Mouse (Mus musculus): ENCODE data around the gene Glod4.
"Not testable (repeated sequence)": the region's sequence is repeated elsewhere in the genome, so short reads cannot be mapped to it uniquely, and the experiment has no call there.

The Glod4 gene

DNA sequence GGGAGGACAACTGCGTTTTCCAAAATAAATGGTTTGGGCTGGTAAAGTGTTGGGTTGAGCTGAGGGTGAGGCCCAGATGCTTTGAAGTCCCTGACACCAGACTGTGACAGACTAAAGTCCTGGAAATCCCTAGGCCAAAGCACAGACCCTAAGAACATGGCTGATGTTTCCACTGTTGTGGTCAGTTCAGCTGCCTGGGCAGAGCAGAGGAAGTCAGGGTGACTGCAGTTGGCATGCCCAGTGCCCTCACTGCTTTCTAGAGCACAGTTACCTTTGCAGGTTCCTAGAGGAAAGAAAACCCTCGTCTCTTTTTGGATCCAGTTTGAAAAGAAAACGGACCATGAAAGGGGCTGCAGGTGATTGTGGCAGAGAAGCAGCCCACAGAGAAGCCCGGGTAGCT is 13.9 kb upstream of the Glod4 start:
- DNase-seq (ENCODE audit: low read depth), result no peak

DNA sequence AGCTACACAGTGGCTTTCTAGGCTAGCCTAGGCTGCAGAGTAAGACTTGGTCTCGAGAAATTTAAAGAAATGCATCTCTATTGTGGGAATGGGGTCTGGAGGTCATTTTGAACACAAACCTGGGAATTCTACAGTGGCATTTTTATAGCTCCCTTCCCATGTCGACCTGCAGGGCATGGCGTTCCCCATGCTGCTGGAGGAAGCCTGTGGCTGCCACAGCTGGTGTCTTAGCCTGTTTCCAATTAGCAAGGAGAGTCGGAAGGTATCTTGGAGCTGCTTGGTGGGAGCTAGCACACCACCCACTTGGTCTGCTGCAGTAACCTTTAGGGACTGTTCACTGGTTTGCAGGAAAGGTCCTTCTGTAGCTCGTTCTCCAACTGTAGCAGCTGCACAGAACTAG is 12.6 kb upstream of the Glod4 start:
- no peak for DNase-seq (ENCODE audit: low read depth)

DNA sequence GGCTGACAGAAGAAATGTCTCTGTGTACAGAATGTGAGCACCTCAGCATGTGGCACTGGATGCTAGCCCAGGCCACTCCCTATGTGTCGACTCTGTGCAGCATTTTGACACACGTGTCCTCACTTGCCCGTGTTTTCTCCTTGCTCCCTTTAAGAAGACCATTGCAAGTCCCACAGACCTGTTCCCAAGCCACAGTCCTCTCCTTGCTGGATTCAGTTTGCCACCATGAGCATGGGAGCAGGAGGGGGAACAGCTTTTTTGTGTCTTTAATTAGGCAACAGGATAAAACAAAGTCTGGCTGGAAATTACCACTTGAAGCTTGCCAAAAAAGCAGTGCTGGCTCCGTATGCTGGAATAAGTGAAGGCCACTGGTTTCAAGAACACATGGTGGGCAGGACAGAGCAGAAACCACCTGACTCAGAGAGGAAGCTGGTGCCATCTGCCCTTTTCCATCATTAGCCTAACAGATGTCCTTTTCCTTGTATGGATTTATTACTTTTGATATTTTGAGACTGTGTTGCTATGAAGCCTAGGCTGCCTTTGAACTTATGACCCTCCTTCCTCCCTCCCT is 12.0 kb upstream of the Glod4 start:
- DNase-seq (ENCODE audit: low read depth), result no peak

DNA sequence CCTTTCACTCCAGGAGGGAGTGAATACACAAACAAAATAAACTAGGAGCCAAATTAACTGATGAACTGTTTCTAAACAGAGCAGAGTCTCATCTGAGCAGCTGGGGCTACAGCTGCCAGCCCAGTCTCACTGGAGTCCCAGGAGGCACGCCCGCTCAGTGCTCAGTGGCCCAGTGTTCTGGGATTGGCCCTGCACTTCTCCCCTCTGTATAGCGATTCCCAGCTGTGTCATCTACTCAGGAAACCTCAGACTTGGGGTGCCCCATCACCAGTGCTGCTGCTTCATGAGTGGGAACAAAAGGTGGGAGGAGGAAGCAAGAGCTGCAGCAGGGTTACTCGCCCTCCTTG is 10.4 kb upstream of the Glod4 start:
- no peak for DNase-seq (ENCODE audit: low read depth)

DNA sequence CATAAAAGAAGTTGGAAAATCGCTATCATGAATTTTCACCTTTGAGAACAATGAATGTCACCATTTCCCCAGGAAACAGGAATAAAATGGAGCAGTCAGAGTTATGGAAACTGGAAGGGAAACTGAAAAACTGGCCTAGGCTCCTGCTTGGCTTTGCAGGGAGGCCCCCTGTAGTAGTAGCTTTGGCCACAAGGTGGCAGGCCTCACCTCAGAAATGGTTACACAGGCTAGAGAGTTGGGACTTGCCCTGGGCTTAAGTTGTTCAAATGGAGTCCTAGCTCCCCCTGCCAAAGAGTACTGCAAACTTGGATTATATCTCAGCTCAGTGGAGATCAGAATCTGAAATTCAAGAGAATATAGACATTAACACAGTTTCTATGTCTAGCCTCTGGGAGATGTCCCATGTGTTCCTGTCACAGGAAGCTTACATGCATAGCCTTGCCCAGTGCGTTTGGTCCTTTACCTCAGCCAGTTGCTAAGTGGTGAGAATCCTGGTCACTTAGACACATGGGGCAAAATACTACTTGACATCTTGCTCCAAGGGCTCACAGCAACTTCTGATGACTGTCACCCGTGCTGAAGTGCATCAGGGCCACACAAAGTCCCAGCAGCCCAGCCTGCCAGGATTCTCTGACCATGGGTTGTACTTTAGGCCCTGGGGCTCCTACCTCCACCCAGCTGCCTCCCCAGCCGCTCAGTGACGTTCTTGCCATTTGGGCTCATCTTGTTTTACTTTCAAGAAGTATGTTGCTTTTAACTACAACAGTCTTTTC is 9.8 kb upstream of the Glod4 start:
- peak; percentile 68 for DNase-seq (ENCODE audit: low read depth)

DNA sequence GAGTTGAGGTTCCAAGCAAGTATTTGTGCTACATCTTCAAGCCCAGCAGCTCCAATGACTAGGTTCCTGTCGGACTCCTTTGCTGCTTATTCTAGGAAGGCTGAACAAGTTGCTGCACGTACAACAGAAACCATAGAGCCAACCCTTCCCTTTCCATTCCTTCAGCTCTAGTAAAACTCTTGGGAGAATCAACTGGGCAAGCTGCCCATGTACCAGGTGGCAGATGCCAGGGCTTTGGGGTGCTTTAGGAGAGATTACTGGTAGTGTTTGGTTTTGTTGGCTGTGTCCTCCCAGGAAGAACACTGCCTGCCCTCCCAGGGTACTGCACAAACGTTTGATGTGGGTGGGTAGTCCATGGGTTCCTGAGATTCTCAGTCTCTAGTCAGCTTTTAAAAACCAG is 8.5 kb upstream of the Glod4 start:
- DNase-seq (ENCODE audit: low read depth), result no peak

DNA sequence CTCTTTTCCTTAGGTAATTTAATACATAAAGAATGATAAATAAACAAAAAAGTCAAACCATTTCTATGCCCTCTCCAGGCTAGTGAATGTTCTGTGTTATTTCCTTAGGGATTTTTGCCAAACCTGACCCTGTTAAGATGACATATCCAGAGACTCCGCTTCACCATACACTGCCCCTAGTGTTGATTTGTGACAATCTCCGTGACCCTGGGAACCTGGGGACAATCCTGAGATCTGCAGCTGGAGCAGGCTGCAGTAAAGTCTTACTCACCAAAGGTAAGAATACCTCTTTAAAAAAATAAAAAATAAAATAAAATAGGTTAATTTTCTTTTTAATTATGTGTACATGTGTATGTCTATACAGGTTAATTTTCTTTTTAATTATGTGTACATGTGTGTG is 3.7 kb upstream of the Glod4 start:
- no peak for DNase-seq (ENCODE audit: low read depth)

DNA sequence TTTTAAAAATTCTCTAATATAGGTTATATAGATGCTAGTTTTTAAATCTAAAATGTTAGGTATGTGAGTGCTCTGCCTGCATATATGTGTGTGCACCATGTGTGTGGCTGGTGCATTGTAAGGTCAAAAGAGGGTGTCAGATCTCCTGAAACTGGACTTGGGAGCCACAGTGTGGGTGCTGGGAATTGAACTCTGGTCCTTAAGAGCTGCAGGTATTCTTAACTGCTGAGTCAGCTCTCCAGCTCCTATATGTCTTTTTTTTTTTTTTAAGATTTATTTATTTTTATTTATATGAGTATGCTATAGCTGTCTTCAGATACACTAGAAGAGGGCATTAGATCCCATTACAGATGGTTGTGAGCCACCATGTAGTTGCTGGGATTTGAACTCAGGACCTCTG is 2.9 kb upstream of the Glod4 start:
- DNase-seq (ENCODE audit: low read depth), result no peak

DNA sequence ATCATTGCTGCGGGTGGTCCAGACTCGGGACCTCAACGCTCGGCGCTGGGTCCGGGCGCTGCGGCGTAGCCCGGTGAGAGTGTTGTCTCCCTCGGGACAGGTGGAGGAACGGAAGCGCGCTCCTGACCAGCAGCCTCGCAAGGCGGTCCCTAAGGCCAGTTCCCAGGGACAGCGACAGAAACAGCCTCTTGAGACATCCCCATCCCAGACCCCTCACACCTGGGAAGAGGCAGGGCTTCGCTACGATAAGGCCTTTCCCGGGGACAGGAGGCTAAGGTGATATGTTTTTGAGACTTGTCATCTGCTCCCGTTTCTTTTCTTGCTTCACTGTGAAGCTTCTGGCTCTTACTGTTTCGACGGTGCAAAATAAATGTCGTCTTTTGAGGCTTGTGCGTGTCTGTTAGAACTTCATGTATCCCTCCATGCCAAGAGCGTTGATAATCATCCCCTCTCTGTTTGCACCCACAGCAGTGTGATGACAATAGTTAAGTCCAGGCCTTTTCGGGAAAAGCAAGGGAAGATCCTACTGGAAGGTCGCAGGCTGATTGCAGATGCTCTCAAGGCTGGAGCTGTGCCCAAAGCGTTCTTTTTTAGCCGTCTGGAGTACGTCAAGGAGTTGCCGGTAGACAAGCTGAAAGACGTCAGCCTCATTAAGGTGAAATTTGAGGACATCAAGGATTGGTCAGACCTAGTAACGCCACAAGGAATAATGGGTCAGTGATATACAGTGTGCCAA is 454 bp upstream of the Glod4 start:
- no peak for DNase-seq (ENCODE audit: low read depth)

DNA sequence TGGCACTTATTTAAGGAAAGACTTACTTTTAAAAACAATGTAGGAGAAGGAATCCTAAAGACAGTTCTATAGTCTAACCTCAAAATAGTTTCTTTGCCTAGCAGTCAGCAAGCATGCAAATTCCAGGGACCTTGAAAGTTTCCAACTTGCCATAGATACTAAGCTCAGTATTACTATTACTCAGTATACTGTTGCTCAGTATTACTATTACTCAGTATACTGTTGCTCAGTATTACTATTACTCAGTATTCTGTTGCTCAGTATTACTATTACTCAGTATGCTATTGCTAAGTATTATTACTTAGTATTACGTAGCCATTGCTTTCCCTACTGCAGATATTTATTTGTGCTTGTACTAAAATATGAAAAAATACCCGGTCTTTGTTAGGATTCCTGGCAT is 3.8 kb downstream of the Glod4 start:
- no peak for DNase-seq (ENCODE audit: low read depth)

DNA sequence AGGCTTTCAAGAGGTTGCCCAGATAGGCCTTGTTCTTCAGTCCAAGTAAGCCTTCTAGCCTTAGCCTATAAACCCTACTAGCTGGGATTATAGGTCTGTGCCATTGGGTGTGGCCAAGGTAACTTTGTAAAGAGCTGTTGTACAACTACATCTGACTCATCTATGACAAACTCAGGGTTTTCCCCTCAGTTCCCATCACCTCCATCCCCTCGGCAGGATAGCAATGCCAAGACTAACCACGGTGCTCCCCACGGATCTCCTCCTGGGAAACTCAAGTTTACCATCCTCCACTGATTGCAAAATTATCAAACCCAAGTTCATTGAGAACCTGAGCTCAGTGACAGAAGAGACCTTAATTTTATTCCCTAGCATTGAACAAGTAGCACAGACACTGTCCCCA is 7.4 kb downstream of the Glod4 start:
- no peak for DNase-seq (ENCODE audit: low read depth)

DNA sequence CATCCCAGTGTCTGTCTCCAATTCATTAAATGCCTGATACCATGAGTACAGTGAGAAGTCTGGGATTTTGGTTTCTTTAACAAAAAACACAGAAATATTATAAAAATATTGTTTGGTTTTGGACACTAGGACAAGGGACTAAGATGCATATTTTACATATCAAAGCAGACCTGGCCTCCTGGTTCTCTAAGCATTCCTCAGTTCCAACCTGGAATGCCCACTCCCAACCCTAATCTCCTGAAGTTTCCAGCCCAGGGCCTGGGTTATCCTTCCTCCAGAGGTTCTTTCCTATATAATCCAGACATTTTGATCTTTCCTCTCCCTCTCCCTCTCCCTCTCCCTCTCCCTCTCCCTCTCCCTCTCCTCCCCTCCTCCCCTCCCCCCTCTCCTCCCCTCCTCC is 18.5 kb downstream of the Glod4 start:
- no peak for DNase-seq (ENCODE audit: low read depth)

DNA sequence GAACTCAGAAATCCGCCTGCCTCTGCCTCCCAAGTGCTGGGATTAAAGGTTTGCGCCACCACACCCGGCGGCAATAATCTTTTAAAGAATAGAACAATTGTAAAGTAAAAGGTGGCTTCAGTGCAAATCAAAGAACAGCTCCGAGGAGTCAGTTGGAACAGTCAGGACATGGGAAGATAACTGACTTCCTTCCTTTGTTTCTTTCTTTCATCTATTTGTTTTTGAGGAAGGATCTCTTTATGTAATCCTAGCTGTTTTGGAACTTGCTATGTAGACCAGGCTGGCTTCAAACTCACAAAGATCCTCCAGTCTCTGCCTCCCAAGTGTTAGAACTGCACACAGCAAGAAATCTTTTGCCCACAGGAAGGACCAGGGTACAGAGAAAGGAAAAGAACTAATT is 18.9 kb downstream of the Glod4 start:
- no peak for DNase-seq (ENCODE audit: low read depth)

DNA sequence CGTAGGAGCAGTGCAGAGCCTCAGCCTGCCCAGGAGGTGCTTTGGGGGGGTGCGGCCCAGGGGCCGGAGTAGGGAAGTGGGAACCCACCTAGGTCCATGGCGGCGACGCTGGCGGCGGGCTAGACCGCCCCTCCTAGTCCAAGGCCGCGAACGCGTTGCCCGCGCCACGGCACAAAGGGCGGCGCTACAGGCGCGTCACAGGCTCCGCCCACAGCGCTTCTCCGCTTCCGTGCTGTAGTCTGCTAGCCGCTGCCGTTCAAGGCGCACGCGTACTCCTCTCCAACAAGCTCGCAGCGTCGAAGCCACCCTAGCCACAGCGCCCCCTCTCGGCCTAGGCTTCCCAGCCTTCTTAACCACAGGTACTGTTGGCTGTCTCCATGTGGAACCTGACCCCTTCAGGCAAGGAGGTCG is 26.1 kb downstream of the Glod4 start, which contains the start of the genes Dbil5 and Gemin4:
Dbil5 (plus strand) TSS at position 219 of the 411 bp plus-strand sequence.
Gemin4 (minus strand) TSS at position 275 of the 411 bp plus-strand sequence.
- DNase-seq (ENCODE audit: low read depth), result peak; percentile 93

DNA sequence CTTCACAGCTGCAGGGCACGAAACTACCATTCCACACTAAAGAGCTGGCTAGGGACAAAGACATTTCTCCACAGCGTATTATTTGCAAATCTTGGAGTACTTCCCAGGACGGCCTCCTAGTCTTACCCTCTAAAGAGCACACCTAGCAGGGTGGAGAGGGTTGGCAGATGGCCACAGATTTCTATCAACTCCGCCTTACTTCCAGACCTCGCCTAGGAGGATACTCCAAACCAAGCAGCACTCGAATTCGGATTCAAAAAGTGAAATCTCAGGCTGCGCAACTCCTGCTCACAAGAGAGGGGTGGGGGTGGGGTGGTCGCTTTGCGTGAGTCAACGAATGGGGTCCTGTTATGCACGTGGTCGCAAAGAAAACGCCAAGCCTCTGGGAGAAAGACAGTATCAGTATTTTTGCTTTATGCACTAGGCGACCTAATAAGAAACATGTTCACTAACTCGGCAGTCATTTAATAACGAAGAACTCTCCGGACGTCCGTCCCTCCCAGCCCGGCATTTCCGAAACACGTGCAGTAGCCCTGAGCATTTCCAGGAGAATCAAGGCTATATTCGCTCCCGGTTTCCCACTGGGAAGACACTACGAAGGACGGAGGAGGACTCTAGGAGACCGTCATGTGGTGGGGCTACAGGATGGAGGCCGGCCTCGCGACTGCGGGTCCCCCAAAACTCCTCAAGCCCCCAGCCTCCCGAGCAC is 26.7 kb downstream of the Glod4 start:
- no peak for DNase-seq (ENCODE audit: low read depth)

DNA sequence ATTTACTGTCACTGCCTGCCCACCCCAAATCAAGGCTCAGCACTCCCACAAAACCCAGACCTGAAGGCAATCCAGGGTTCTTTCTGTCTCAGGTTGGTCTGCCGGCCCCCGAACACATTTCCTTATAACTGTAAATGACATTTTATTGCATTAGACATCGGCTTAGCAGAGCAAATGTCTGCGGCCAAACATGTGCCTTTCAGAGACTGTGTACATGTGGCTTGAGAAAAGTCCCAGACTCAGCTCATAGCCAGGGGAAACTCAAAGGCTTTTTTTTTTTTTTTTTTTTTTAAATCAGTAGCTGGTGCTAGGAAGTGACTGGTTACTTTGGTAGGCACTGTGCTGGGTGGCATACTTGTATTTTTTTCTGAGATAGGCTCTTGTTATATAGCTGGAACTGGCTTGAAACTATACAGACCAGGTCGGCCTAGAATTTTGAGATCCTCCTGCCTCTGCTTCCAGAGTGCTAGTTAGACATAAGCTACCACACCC is 27.4 kb downstream of the Glod4 start:
- no peak for DNase-seq (ENCODE audit: low read depth)

DNA sequence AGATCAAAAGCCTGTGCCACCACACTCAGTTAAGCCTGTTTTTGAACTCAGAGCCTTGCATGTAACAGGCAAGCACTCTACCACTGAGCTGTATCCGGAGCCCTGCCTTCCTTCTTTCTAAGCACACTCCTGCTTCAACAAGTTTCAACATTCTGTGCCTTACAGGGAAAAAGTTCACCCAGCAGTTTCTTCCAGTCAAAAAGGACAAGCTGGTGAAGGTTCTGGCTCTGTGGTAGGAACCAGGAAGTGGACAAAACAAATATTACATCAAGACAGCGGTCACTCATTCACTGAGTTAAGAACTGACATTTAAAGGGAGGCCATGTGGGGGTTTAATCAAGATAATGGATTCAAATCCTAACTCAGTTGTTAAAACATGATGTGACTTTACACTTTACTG is 28.5 kb downstream of the Glod4 start:
- no peak for DNase-seq (ENCODE audit: low read depth)

DNA sequence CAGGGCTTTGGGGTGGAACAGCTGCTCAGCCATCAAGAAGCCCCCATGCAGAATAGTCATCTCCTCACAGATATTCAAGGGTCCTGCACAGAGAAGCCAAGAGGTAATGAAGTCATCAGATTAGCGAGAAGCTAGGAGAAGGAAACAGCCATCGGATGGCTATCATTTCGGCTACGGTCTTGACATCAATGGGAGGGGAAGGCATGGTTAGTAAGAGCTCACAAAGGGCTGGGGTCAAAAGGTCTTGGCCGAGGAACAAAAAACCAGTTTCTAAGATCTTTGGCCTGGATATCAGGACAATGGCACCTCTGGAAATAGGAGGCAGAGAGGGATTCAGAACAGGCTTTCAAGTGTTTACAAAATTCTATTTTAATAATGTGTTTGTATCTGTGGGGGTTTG is 29.7 kb downstream of the Glod4 start:
- DNase-seq (ENCODE audit: low read depth), result no peak

DNA sequence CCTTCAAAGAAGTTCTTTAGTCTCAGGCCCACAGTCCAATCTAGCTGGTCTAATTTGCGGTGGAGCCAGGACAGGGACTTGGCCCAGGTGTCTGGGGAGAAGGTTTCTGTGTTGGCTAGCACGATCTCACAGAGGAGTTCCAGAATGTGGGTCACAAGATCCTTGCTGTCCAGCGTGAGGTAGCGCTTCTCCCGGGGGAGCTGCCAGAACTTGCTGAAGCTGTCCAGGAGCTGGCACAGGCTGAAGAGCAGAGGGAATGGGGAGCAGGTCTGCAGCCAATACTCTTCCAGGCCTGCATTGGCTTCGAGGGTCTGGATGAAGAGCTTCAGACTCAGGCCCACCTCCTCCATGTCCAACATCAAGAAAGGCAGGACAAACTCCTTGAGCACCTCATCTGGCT is 31.9 kb downstream of the Glod4 start:
- not testable (repeated sequence) for DNase-seq (ENCODE audit: low read depth)

DNA sequence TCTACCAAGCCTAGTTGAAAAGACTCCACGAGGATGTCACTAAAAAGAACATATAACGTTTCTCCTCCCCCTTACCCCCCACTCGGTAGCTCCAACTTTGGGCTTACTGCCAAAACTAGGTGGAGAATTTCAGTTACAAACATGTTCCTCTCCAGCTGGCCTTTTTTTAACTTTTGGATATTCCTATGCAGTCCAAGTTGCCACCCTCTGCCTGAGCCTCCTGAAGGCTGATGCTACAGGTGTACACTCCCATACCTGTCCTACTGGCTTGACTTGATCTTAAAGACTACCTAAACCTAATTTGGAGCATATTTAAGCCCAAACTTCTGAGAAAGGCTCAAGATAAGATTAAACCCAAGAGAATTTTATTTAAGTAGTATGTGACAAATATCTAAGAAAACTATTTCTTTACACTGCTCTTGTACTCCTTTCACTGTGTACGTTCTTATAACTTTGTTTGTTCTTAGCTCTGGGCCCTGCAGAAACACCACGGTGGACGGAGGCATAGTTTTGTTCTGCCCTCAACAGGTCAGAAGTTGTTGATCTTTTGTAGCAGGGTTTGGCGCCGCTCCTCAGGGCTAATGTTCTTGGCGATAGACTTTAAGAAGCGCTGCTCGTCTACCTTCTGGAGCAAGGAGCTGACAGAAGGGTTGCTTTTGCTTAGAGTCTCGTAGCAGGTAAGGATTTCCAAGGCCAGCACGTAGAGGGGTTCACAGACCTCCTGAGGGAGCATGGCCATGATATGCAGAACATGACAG is 33.1 kb downstream of the Glod4 start:
- DNase-seq (ENCODE audit: low read depth), result no peak

DNA sequence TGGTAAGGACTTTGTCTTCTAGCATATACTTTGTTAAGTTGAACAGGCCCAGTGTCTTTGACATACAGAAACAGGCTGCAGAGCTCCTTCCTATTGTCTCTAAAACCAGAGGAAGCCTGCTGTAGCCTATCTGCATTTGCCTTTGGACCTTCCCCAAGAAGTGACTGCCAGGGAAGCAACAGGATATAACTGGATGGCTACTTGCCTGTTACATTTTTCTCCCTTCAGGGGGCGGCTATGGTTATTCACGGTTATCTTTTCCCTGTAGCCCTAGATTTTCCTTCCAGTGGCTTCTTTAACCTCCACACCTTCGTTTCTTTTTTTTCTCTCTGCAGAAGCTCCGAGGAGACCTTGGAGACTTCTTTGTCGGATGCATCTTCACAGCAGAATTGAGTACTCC is 36.7 kb downstream of the Glod4 start:
- DNase-seq (ENCODE audit: low read depth), result no peak
